ENCODE assay signal across 11 mouse cellular contexts in genomic region chr14:121634093-121634735, GRCm38 (mm10).
DNase-seq lines count a peak whose midpoint lies in the region; ATAC-seq and TF ChIP-seq lines count a peak whose summit lies in the region.
"Had no signal": no experiment of that assay in that cellular context is flagged by ENCODE, and none has a peak within 500 bp of the region (broad histone marks: within the 10 kb centered on the region; RNA-seq: fewer than 3 reads in every experiment).

No protein-coding gene starts in this region.

- H3K4me2 ChIP-seq in forebrain, embryonic 13.5 days: no peak overlapping the region
- H3K4me2 ChIP-seq: liver, embryonic 13.5 days had no signal

- no peak overlapping the region for H3K4me3 ChIP-seq in kidney, adult 2 months (ENCODE audit: insufficient read depth, low read depth, low read length)
- H3K4me3 ChIP-seq in forebrain, embryonic 13.5 days: no peak overlapping the region
- H3K4me3 ChIP-seq: liver, embryonic 13.5 days had no signal

- WGBS in kidney, adult 2 months: 37% methylated on average over 14 of the region's 14 CpGs
- WGBS in forebrain, embryonic 13.5 days: 84% methylated on average over 14 of the region's 14 CpGs

- no peak for TF ChIP-seq CTCF in kidney, adult 2 months (conservative IDR thresholded peaks at IDR 0.05; ENCODE audit: insufficient read depth, insufficient read length, low read depth, low read length)

- no peak for TF ChIP-seq POLR2A in kidney, adult 2 months (IDR thresholded peaks at IDR 0.05; ENCODE audit: low read depth, low read length)

- no peaks in the 10 kb centered on the region for H3K27me3 ChIP-seq in kidney, adult 2 months (replicated peaks; ENCODE audit: control insufficient read depth, insufficient read depth, low read length)
- no peaks in the 10 kb centered on the region for H3K27me3 ChIP-seq in forebrain, embryonic 13.5 days
- H3K27me3 ChIP-seq: liver, embryonic 13.5 days had no signal

- H3K36me3 ChIP-seq in kidney, adult 2 months (ENCODE audit: control insufficient read depth, insufficient read depth, low read length): no peaks in the 10 kb centered on the region; the same call in 1 of the 2 replicates
- H3K36me3 ChIP-seq in forebrain, embryonic 13.5 days (ENCODE audit: poor library complexity, severe bottlenecking): peaks cover 7% of the 10 kb centered on the region

- peak; percentile 37 for ATAC-seq in CD4-positive, CD25-positive, alpha-beta regulatory T cell, adult 4 months
- no peak for ATAC-seq in megakaryocyte-erythroid progenitor cell, adult 5-6 weeks (replicated peaks; ENCODE audit: low FRiP score, low TSS enrichment, poor library complexity, severe bottlenecking)
- no peak for ATAC-seq in forebrain, embryonic 13.5 days
- ATAC-seq: forebrain, embryonic 16.5 days had no signal

- peak; percentile 36 to 39 for DNase-seq in cerebellum, adult 18-20 months
- DNase-seq in cerebellum, postnatal 36 days: no peak
- peak; percentile 59 for DNase-seq in kidney, adult 2 months
- no peak for DNase-seq in kidney, adult 18-20 months
- peak; percentile 49 for DNase-seq in kidney, postnatal 10 days
- DNase-seq: adrenal gland, adult 8-10 months; liver, embryonic 13.5 days had no signal

- no peaks in the 10 kb centered on the region for H3K9me3 ChIP-seq in forebrain, embryonic 13.5 days (replicated peaks)
- H3K9me3 ChIP-seq: liver, embryonic 13.5 days had no signal

- H3K9ac ChIP-seq in forebrain, embryonic 13.5 days: no peak overlapping the region
- H3K9ac ChIP-seq: liver, embryonic 13.5 days had no signal

- no peak overlapping the region for H3K27ac ChIP-seq in kidney, adult 2 months (ENCODE audit: insufficient read depth, low read depth, low read length)
- no peak overlapping the region for H3K27ac ChIP-seq in forebrain, embryonic 13.5 days
- H3K27ac ChIP-seq: liver, embryonic 13.5 days had no signal

- H3K4me1 ChIP-seq in kidney, adult 2 months (ENCODE audit: control insufficient read depth, insufficient read depth, low read length): no peaks in the 10 kb centered on the region
- no peaks in the 10 kb centered on the region for H3K4me1 ChIP-seq in forebrain, embryonic 13.5 days
- H3K4me1 ChIP-seq: liver, embryonic 13.5 days had no signal

Comparison
In these comparisons a context has a peak if more than half of its experiments do, and no peak if none do; other contexts are left out.
1. DNase-seq: peak in cerebellum, adult 18-20 months (2 of 2), kidney, adult 2 months (single experiment) and kidney, postnatal 10 days (single experiment); none in cerebellum, postnatal 36 days (0 of 2) and kidney, adult 18-20 months (single experiment).